Mouse (Mus musculus) kidney, postnatal 0 days (tissue): Measurements from ENCODE around the gene Dtl. TPM values are rescaled to one million over a fixed set of nuclear protein-coding genes. Genes with fewer than 3 reads are reported as not detected.

Source experiments
- ATAC-seq: fragments of 200-750 bp; cut with Nextera tagmentation; replicated peaks from 2 replicates; pipeline ENCODE4 v1.8.0; 2017; ENCODE audit warnings: low read depth, moderate number of reproducible peaks, moderate TSS enrichment, moderate library complexity; ENCODE audit not compliant: low FRiP score
- DNase-seq: peaks from one replicate; pipeline ENCODE4 v3.0.0-alpha.2; 2016; ENCODE audit warnings: low spot score
- H3K27ac ChIP-seq: fragments of 300-500 bp; sonication (generic); 2 replicates; pipeline ENCODE4 v1.5.1; 2014; ENCODE audit warnings: mild to moderate bottlenecking
- H3K27me3 ChIP-seq: fragments of 300-500 bp; sonication (generic); 2 replicates; pipeline ENCODE4 v1.6.1; 2014; ENCODE audit warnings: low read length, mixed read lengths; ENCODE audit not compliant: insufficient read depth
- H3K36me3 ChIP-seq: fragments of 300-500 bp; sonication (generic); 2 replicates; pipeline ENCODE4 v1.6.1; 2014; ENCODE audit warnings: low read length, mixed read lengths; ENCODE audit not compliant: insufficient read depth
- H3K4me1 ChIP-seq: fragments of 300-500 bp; sonication (generic); replicated peaks from 2 replicates; pipeline ENCODE4 v1.6.1; 2014; ENCODE audit warnings: antibody characterized with exemption, low read length, mixed read lengths; ENCODE audit not compliant: insufficient read depth
- H3K4me2 ChIP-seq: fragments of 300-500 bp; sonication (generic); 2 replicates; pipeline ENCODE4 v1.6.1; 2014; ENCODE audit warnings: mild to moderate bottlenecking, low read length, moderate library complexity, mixed read lengths
- H3K4me3 ChIP-seq: fragments of 300-500 bp; sonication (generic); replicated peaks from 2 replicates; pipeline ENCODE4 v1.5.1; 2014; ENCODE audit warnings: low read depth, low read length
- H3K9ac ChIP-seq: fragments of 300-500 bp; sonication (generic); 2 replicates; pipeline ENCODE4 v1.6.1; 2014; ENCODE audit warnings: low read depth, low read length
- H3K9me3 ChIP-seq: fragments of 300-500 bp; sonication (generic); replicated peaks from 2 replicates; pipeline ENCODE4 v1.6.1; 2016; ENCODE audit warnings: low read length, inconsistent platforms, mixed read lengths
- CTCF ChIP-seq: IDR thresholded peaks from 2 replicates; pipeline ENCODE4 v1.5.1; 2016; ENCODE audit warnings: antibody characterized with exemption, low read depth, mild to moderate bottlenecking, moderate library complexity
- WGBS: fragments of 180-500 bp; shearing (Covaris S2); extraction: QIAGEN DNeasy Blood & Tissue Kit; methylation state at CpG from one replicate; pipeline ENCODE4 v1.1.7; 2014; 5-methylcytosine and 5-hydroxymethylcytosine counted together
- polyA plus RNA-seq: library from polyadenylated mRNA; unstranded; fragments of >200 nt; fragmentation: Nextera tagmentation; extraction: Ambion mirVana; gene quantifications from 2 replicates; pipeline ENCODE4 v1.2.1, GENCODE M21; 2015

Gene Dtl
- polyA plus RNA-seq, 1 experiment from 2014 or later = 16.9 TPM

GRCm38 (mm10) chr1:191509865-191510264 is 65.5 kb downstream of the Dtl start:
- no peak for ATAC-seq
- peak; percentile 35; the same call in 1 of the 2 replicates for TF ChIP-seq CTCF

GRCm38 (mm10) chr1:191509131-191509530 is 66.2 kb downstream of the Dtl start:
- ATAC-seq (no peak), DNase-seq (no peak)
- Histone ChIP-seq H3K4me1 (no peaks in the 10 kb centered on the region), H3K9me3 (no peaks in the 10 kb centered on the region), H3K9ac (no peak overlapping the region), H3K4me2 (no peak overlapping the region), H3K27ac (no peak overlapping the region), H3K4me3 (no peak overlapping the region), H3K27me3 (no peaks in the 10 kb centered on the region; the same call in 1 of the 2 replicates), H3K36me3 (no peaks in the 10 kb centered on the region)
- WGBS = 80% methylated on average over 6 of the region's 6 CpGs
- no peak for TF ChIP-seq CTCF

More at GRCm38 (mm10) chr1:191509865-191510264, 65.5 kb downstream of the Dtl start:
- Histone ChIP-seq H3K4me1 (no peaks in the 10 kb centered on the region), H3K36me3 (no peaks in the 10 kb centered on the region), H3K4me2 (no peak overlapping the region), H3K4me3 (no peak overlapping the region), H3K27ac (no peak overlapping the region), H3K9me3 (no peaks in the 10 kb centered on the region), H3K27me3 (no peaks in the 10 kb centered on the region; the same call in 1 of the 2 replicates), H3K9ac (no peak overlapping the region)
- DNase-seq = no peak
- 73% methylated on average over 3 of the region's 3 CpGs for WGBS

- no peak overlapping the region for H3K4me3 ChIP-seq
- TF ChIP-seq CTCF = no peak
- H3K27ac ChIP-seq = no peak overlapping the region
- H3K4me2 ChIP-seq = no peak overlapping the region
- DNase-seq (peak; percentile 56), ATAC-seq (no peak)
- H3K36me3 ChIP-seq = no peaks in the 10 kb centered on the region
- no peaks in the 10 kb centered on the region for H3K4me1 ChIP-seq
- H3K27me3 ChIP-seq = no peaks in the 10 kb centered on the region; the same call in 1 of the 2 replicates
- H3K9ac ChIP-seq = no peak overlapping the region
- 28% methylated on average over 1 of the region's 1 CpGs for WGBS
- H3K9me3 ChIP-seq = no peaks in the 10 kb centered on the region
These were observed 68.6 kb downstream of the Dtl start for GRCm38 (mm10) chr1:191506791-191507190.

GRCm38 (mm10) chr1:191499666-191500065 is 75.7 kb downstream of the Dtl start:
- Histone ChIP-seq H3K27ac (no peak overlapping the region), H3K4me3 (no peak overlapping the region), H3K4me1 (no peaks in the 10 kb centered on the region), H3K36me3 (no peaks in the 10 kb centered on the region), H3K27me3 (no peaks in the 10 kb centered on the region), H3K4me2 (no peak overlapping the region), H3K9ac (no peak overlapping the region), H3K9me3 (no peaks in the 10 kb centered on the region)
- no peak for ATAC-seq
- no peak for DNase-seq
- TF ChIP-seq CTCF = no peak
- 91% methylated on average over 6 of the region's 6 CpGs for WGBS

- Histone ChIP-seq H3K36me3 (no peaks in the 10 kb centered on the region), H3K4me3 (no peak overlapping the region), H3K9ac (no peak overlapping the region), H3K9me3 (no peaks in the 10 kb centered on the region), H3K4me2 (no peak overlapping the region), H3K27me3 (no peaks in the 10 kb centered on the region), H3K4me1 (0 out of 2 replicates have a peak, but pooled peaks cover 7% of the 10 kb centered on the region), H3K27ac (no peak overlapping the region)
- WGBS = 79% methylated on average over 14 of the region's 14 CpGs
- no peak for TF ChIP-seq CTCF
- ATAC-seq = no peak
- no peak for DNase-seq
These were observed 76.9 kb downstream of the Dtl start for GRCm38 (mm10) chr1:191498271-191498955.

- ATAC-seq (no peak), DNase-seq (no peak)
- H3K4me3 ChIP-seq = no peak overlapping the region
- WGBS = 76% methylated on average over 1 of the region's 1 CpGs
- H3K27ac ChIP-seq = no peak overlapping the region
- H3K4me1 ChIP-seq = 0 out of 2 replicates have a peak, but pooled peaks cover 7% of the 10 kb centered on the region
- H3K9me3 ChIP-seq = no peaks in the 10 kb centered on the region
- H3K4me2 ChIP-seq = no peak overlapping the region
- TF ChIP-seq CTCF = no peak
- H3K36me3 ChIP-seq = no peaks in the 10 kb centered on the region
- H3K9ac ChIP-seq = no peak overlapping the region
- H3K27me3 ChIP-seq = no peaks in the 10 kb centered on the region
These were observed 78.7 kb downstream of the Dtl start for GRCm38 (mm10) chr1:191496676-191497075.

- Histone ChIP-seq H3K4me1 (0 out of 2 replicates have a peak, but pooled peaks cover 7% of the 10 kb centered on the region), H3K27ac (no peak overlapping the region), H3K4me3 (no peak overlapping the region), H3K27me3 (no peaks in the 10 kb centered on the region), H3K4me2 (no peak overlapping the region), H3K36me3 (no peaks in the 10 kb centered on the region), H3K9me3 (no peaks in the 10 kb centered on the region), H3K9ac (no peak overlapping the region)
- DNase-seq (no peak), ATAC-seq (no peak)
- no peak for TF ChIP-seq CTCF
- WGBS = 59% methylated on average over 10 of the region's 10 CpGs
These were observed 80.3 kb downstream of the Dtl start for GRCm38 (mm10) chr1:191495051-191495467.
